Mouse (Mus musculus): ENCODE results near the gene Msh6.

GRCm38 (mm10) chr17:88023924-88024323 is 49.1 kb downstream of the Msh6 start:
- TF ChIP-seq POLR2AphosphoS5 (IDR thresholded peaks at IDR 0.05; ENCODE audit: insufficient replicate concordance, low read depth, low read length) (no peak), GATA1 (IDR thresholded peaks at IDR 0.05; ENCODE audit: borderline replicate concordance, low read length) (no peak)
